Mouse (Mus musculus) cerebellum, adult 8-10 months (tissue): Measurements from ENCODE around the gene Gm49027.

Experiments
- DNase-seq: peaks from one replicate; pipeline ENCODE4 v3.0.0; 2022

Gene Gm49027

GRCm38 (mm10) chr5:123499717-123500116, 25.6 kb downstream of the Gm49027 start:
- peak; percentile 57 for DNase-seq

GRCm38 (mm10) chr5:123489935-123490334, 35.4 kb downstream of the Gm49027 start:
- DNase-seq = no peak

- no peak for DNase-seq
These were observed 36.0 kb downstream of the Gm49027 start, which contains the start of the genes Lrrc43 and Il31 for GRCm38 (mm10) chr5:123489112-123489785. Gene Lrrc43 (plus strand): TSS chr5:123489305. Gene Il31 (minus strand): TSS chr5:123489489.

- DNase-seq = no peak
These were observed 37.5 kb downstream of the Gm49027 start for GRCm38 (mm10) chr5:123487659-123488395.

- no peak for DNase-seq
These were observed 51.5 kb downstream of the Gm49027 start for GRCm38 (mm10) chr5:123473817-123474216.

DNA sequence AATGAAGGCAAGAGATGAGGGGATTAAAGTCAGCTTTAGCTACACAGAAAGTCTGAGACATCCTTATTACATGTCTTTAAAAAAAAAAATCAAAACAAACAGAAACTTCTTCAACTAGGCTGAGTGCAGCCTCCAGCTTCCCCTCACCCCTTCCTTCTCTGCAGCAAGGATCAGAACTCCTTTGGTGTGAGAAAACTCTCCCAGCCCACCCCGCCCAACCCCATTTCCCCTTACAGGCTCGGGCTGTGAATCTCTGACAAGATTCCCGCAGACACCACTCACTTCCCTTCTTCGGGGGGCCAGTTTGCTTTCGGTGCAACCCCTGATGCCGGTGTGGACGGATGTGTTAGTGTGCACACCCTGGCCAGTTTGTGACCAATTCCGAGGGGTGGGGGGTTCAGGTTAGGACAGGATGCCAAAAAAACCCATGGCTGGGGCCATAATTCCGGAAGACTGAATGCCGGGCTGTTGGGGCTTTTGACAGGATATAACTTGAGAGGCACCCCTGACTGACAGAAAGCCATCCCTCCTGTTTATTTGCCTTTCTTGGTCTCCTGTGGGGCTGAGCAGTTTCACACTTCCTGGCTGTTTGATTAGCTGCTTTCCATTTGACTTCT, 54.4 kb downstream of the Gm49027 start:
- DNase-seq = no peak

- DNase-seq = no peak
These were observed 60.6 kb downstream of the Gm49027 start for GRCm38 (mm10) chr5:123464638-123465037.
